Mouse (Mus musculus) MEL (cell line): ENCODE data around the gene Creb5.

Experiments
- CHD1 ChIP-seq: IDR thresholded peaks from 2 replicates; pipeline ENCODE4 v1.6.1; 2012; ENCODE audit warnings: low read depth, mild to moderate bottlenecking, inconsistent platforms, low read length, improper control_type of control experiment
- ELF1 ChIP-seq: IDR thresholded peaks from 2 replicates; pipeline ENCODE4 v1.6.1; 2014; ENCODE audit warnings: low read depth, mild to moderate bottlenecking, inconsistent platforms, low read length, improper control_type of control experiment, moderate library complexity
- EP300 ChIP-seq, 2 experiments: IDR thresholded peaks; 2 replicates each; pipeline ENCODE4 v1.6.1; 2011; ENCODE audit warnings: improper control_type of control experiment in 2 of 2, low read length in 2 of 2, low read depth in 1 of 2, mild to moderate bottlenecking in 1 of 2
- MAX ChIP-seq: IDR thresholded peaks from 2 replicates; pipeline ENCODE4 v1.6.1; 2011; ENCODE audit warnings: low read length, improper control_type of control experiment
- NELFE ChIP-seq: IDR thresholded peaks from 2 replicates; pipeline ENCODE4 v1.6.1; 2011; ENCODE audit warnings: low read depth, low read length, improper control_type of control experiment
- POLR2A ChIP-seq, 2 experiments: IDR thresholded peaks; 2 replicates each; pipeline ENCODE4 v1.6.1; 2011 to 2012; ENCODE audit warnings: low read length in 2 of 2, mild to moderate bottlenecking in 2 of 2, control low read depth in 1 of 2, improper control_type of control experiment in 1 of 2, low read depth in 1 of 2, moderate library complexity in 1 of 2; ENCODE audit not compliant: control insufficient read depth in 1 of 2, insufficient read depth in 1 of 2, poor library complexity in 1 of 2
- POLR2AphosphoS5 ChIP-seq: IDR thresholded peaks from 2 replicates; pipeline ENCODE4 v1.6.1; 2012; ENCODE audit warnings: low read depth, borderline replicate concordance, mild to moderate bottlenecking, inconsistent platforms, low read length, moderate library complexity, mixed read lengths
- SIN3A ChIP-seq: IDR thresholded peaks from 2 replicates; pipeline ENCODE4 v1.6.1; 2012; ENCODE audit warnings: low read length, improper control_type of control experiment, inconsistent platforms
- TBP ChIP-seq: IDR thresholded peaks from 2 replicates; pipeline ENCODE4 v1.8.0; 2011; ENCODE audit warnings: low read depth, low read length, improper control_type of control experiment
- USF1 ChIP-seq: IDR thresholded peaks from 2 replicates; pipeline ENCODE4 v1.6.1; 2014; ENCODE audit warnings: low read depth, mild to moderate bottlenecking, inconsistent platforms, low read length, improper control_type of control experiment, moderate library complexity
- ZC3H11A ChIP-seq: IDR thresholded peaks from 2 replicates; pipeline ENCODE4 v1.6.1; 2012; ENCODE audit warnings: low read depth, mild to moderate bottlenecking, inconsistent platforms, low read length, improper control_type of control experiment
- ZNF384 ChIP-seq: IDR thresholded peaks from 2 replicates; pipeline ENCODE4 v1.6.1; 2012; ENCODE audit warnings: low read depth, mild to moderate bottlenecking, inconsistent platforms, low read length, improper control_type of control experiment

DNA sequence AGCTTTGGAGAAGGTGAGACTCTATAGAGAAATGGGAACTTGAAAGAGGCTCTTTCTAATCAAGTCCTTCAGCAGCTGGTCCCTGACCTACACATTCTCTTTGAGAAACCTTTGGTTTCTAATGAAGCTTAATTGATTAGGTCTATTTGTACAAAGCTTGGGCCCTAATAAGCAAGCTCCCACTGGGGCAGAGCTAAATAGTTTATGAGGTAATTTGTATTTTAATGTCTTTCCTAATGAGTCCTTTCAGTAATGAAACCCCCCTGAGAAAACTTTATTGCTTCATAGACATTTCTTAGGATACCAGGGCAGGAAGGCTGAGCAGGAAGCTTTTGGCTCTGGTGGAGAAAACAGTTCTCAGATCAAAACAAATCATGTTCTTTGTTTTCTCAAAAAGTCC, 341.6 kb downstream of the Creb5 start:
- TF ChIP-seq POLR2A (IDR thresholded peaks at IDR 0.05; ENCODE audit: control insufficient read depth in 1 of 2, insufficient read depth in 1 of 2, low read depth in 1 of 2, low read length in 2 of 2, poor library complexity in 1 of 2) (no peak), CHD1 (no peak), EP300 (IDR thresholded peaks at IDR 0.05; ENCODE audit: low read depth in 1 of 2, low read length in 2 of 2) (no peak), ZC3H11A (no peak), ZNF384 (no peak), MAX (no peak), USF1 (no peak), POLR2AphosphoS5 (no peak), ELF1 (no peak), NELFE (no peak), SIN3A (no peak), TBP (no peak)
